Mouse (Mus musculus) ES-Bruce4 (cell line): ENCODE data around the gene Brdt. TPM values are rescaled to one million over a fixed set of nuclear protein-coding genes. Genes with fewer than 3 reads are reported as not detected.

Experiments
- H3K27ac ChIP-seq: 2 replicates; pipeline ENCODE4 v1.5.1; 2012; ENCODE audit warnings: low read length, inconsistent platforms; ENCODE audit not compliant: insufficient read depth
- H3K27me3 ChIP-seq: 2 replicates; pipeline ENCODE4 v1.6.1; 2012; ENCODE audit warnings: mild to moderate bottlenecking, low read length, inconsistent platforms; ENCODE audit not compliant: control insufficient read depth, poor library complexity, insufficient read depth, severe bottlenecking
- H3K36me3 ChIP-seq: 2 replicates; pipeline ENCODE4 v1.6.1; 2012; ENCODE audit warnings: inconsistent platforms, mild to moderate bottlenecking, low read length, moderate library complexity; ENCODE audit not compliant: control insufficient read depth, poor library complexity, insufficient read depth, severe bottlenecking
- H3K4me1 ChIP-seq: one replicate; pipeline ENCODE4 v1.8.1; 2011; ENCODE audit warnings: low read length; ENCODE audit not compliant: control insufficient read depth, insufficient read depth
- H3K4me3 ChIP-seq: 2 replicates; pipeline ENCODE4 v1.5.1; 2011; ENCODE audit warnings: low read depth, mild to moderate bottlenecking, low read length
- H3K9ac ChIP-seq: 2 replicates; pipeline ENCODE4 v1.6.1; 2012; ENCODE audit warnings: low read depth, mild to moderate bottlenecking, inconsistent platforms; ENCODE audit not compliant: poor library complexity, severe bottlenecking
- H3K9me3 ChIP-seq: replicated peaks from 2 replicates; pipeline ENCODE4 v1.6.1; 2012; ENCODE audit warnings: mild to moderate bottlenecking, low read length, inconsistent platforms; ENCODE audit not compliant: control insufficient read depth, poor library complexity, insufficient read depth, severe bottlenecking
- CTCF ChIP-seq: IDR thresholded peaks from one replicate; pipeline ENCODE4 v1.8.1; 2011; ENCODE audit warnings: low read depth, low read length
- EP300 ChIP-seq: IDR thresholded peaks from 2 replicates; pipeline ENCODE4 v1.6.1; 2011; ENCODE audit warnings: low read depth, low read length; ENCODE audit not compliant: insufficient read depth
- POLR2A ChIP-seq: IDR thresholded peaks from one replicate; pipeline ENCODE4 v1.8.1; 2011; ENCODE audit warnings: low read length; ENCODE audit not compliant: insufficient read depth
- polyA plus RNA-seq: library from polyadenylated mRNA; stranded (reverse); fragments of >200 nt; gene quantifications from 2 replicates; pipeline ENCODE4 v1.2.4, GENCODE M21; 2011; ENCODE audit warnings: low read depth; ENCODE audit not compliant: missing spikeins, insufficient read depth, insufficient read length

Brdt gene
- polyA plus RNA-seq: 0.82 and 1.2 TPM in 2 replicates

- no peak within 1 kb of the TSS for H3K27ac ChIP-seq
- TF ChIP-seq POLR2A: no peak
- TF ChIP-seq EP300: no peak
- no peak for TF ChIP-seq CTCF
- no peaks in the 10 kb centered on the region for H3K4me1 ChIP-seq
- H3K9ac ChIP-seq: no peak within 1 kb of the TSS
- no peak within 1 kb of the TSS for H3K4me3 ChIP-seq
- no peaks in the 10 kb centered on the region for H3K36me3 ChIP-seq
- peaks cover 4% of the 10 kb centered on the region for H3K9me3 ChIP-seq
- H3K27me3 ChIP-seq: no peaks in the 10 kb centered on the region
Observed at GRCm38 (mm10) chr5:107330916-107331421, at the start of gene Brdt. Gene Brdt (plus strand): TSS chr5:107331159.

GRCm38 (mm10) chr5:107282561-107283307 lies 48.2 kb upstream of the Brdt start:
- no peak overlapping the region for H3K4me3 ChIP-seq
- TF ChIP-seq EP300: no peak
- no peak for TF ChIP-seq POLR2A
- TF ChIP-seq CTCF: no peak
- no peaks in the 10 kb centered on the region for H3K36me3 ChIP-seq
- no peaks in the 10 kb centered on the region; the same call in 1 of the 2 replicates for H3K27me3 ChIP-seq
- H3K4me1 ChIP-seq: no peaks in the 10 kb centered on the region
- H3K9me3 ChIP-seq: no peaks in the 10 kb centered on the region
- H3K9ac ChIP-seq: no peak overlapping the region
- H3K27ac ChIP-seq: no peak overlapping the region

GRCm38 (mm10) chr5:107283935-107284524 lies 46.9 kb upstream of the Brdt start:
- Histone ChIP-seq H3K27ac (no peak overlapping the region), H3K9ac (no peak overlapping the region), H3K4me3 (no peak overlapping the region), H3K27me3 (peaks cover 7% of the 10 kb centered on the region), H3K4me1 (no peaks in the 10 kb centered on the region), H3K9me3 (no peaks in the 10 kb centered on the region), H3K36me3 (no peaks in the 10 kb centered on the region)
- TF ChIP-seq CTCF (no peak), EP300 (no peak), POLR2A (no peak)

- Histone ChIP-seq H3K27me3 (peaks cover 8% of the 10 kb centered on the region), H3K27ac (no peak overlapping the region), H3K9ac (no peak overlapping the region), H3K9me3 (no peaks in the 10 kb centered on the region), H3K4me1 (no peaks in the 10 kb centered on the region), H3K4me3 (no peak overlapping the region), H3K36me3 (no peaks in the 10 kb centered on the region)
- TF ChIP-seq POLR2A (no peak), CTCF (no peak), EP300 (no peak)
Observed at GRCm38 (mm10) chr5:107285563-107285962, 45.4 kb upstream of the Brdt start.

- H3K4me1 ChIP-seq: no peaks in the 10 kb centered on the region
- H3K9ac ChIP-seq: no peak overlapping the region
- H3K9me3 ChIP-seq: no peaks in the 10 kb centered on the region
- TF ChIP-seq CTCF (no peak), POLR2A (no peak), EP300 (no peak)
- no peak overlapping the region for H3K4me3 ChIP-seq
- no peak overlapping the region for H3K27ac ChIP-seq
- no peaks in the 10 kb centered on the region for H3K36me3 ChIP-seq
- H3K27me3 ChIP-seq: peaks cover 8% of the 10 kb centered on the region
Observed at GRCm38 (mm10) chr5:107287254-107287907, 43.6 kb upstream of the Brdt start.

GRCm38 (mm10) chr5:107287908-107288267 lies 43.1 kb upstream of the Brdt start:
- Histone ChIP-seq H3K4me3 (no peak overlapping the region), H3K9me3 (no peaks in the 10 kb centered on the region), H3K27me3 (peaks cover 8% of the 10 kb centered on the region), H3K27ac (no peak overlapping the region), H3K36me3 (no peaks in the 10 kb centered on the region), H3K9ac (no peak overlapping the region), H3K4me1 (no peaks in the 10 kb centered on the region)
- TF ChIP-seq CTCF: no peak
- no peak for TF ChIP-seq POLR2A
- TF ChIP-seq EP300: no peak
